Mouse (Mus musculus): ENCODE results near the gene Cactin.

The Cactin gene

DNA sequence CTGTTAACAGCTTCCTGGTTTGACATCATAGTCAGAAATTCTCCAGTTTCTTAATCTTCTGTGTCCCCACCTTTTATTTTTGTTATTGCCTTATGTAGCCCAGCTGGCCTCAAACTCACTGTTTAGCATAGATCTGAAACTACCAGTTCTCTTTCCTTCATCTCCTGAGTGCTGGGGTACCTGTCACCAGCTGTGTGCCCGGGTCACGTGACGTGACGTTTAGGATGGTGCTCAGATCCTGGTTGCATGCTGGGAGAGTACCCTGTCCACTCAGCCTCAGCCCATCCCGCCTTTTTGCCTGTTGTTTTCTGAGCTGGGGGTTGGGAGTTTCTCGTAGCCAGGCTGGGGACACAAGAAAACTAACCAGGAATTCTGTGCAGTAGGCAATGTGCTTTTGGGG is 23.7 kb upstream of the Cactin start:
- no peak for DNase-seq (ENCODE audit: extremely low spot score, low spot score)

DNA sequence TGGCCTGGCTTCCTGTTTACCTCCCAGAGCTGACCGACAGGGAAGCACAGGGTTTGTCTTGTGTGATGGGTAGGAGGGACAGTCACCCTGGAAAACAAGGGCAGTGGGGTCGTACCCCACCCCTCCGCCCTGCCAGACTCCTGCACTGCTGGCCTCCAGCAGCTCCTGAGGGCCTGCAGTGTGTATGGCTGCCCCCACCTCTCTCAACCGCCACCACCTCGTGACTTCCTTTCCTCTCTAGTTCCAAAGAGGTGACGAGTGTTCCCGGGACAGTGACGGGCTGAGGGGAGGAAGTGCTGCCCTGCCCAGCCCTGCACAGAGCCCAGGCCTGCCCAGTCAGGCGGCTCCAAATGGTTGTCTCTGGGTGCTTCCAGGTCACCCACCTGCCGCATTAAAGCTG is 23.1 kb upstream of the Cactin start:
- DNase-seq (ENCODE audit: extremely low spot score, low spot score) = no peak

GRCm38 (mm10) chr10:81298369-81299100 is 22.4 kb upstream of the Cactin start:
- no peak for DNase-seq (ENCODE audit: extremely low spot score, low spot score)

DNA sequence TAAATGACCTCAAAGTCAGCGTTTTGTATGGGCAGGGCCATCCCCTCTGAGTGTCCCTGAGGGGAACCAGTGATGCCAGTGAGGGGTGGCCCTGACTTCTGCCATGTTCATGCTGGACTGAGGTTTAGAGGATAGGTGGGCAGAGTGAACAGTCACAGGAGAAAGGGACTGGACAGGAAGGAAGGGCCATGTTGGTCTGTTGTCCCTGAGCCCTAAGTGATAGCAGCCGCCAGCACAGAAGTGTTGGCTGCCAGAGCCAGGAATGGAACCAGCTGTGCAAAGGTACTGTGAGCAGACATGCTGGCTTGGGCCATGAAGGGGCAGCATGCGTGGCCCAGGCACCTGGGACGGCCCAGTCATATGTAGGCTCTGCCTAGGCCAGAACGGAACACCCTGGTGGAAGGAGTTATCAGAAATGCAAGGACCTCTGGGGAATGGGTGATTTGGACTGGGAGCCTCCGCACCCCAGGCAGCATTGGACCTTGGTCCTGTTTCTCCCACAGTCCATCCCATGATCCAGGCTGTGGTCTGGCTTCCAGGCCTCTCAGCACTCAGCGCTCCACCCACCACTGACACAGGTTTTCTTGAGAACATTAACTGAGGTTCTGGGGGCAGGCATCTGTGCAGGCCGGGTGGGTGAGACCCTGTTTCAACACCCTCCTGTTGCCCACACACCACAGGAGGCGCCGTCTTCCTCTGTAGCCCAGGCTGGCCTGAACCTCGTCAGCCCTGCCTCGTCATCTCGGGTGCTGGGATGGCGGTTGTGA is 21.1 kb upstream of the Cactin start:
- DNase-seq (ENCODE audit: extremely low spot score, low spot score) = no peak

DNA sequence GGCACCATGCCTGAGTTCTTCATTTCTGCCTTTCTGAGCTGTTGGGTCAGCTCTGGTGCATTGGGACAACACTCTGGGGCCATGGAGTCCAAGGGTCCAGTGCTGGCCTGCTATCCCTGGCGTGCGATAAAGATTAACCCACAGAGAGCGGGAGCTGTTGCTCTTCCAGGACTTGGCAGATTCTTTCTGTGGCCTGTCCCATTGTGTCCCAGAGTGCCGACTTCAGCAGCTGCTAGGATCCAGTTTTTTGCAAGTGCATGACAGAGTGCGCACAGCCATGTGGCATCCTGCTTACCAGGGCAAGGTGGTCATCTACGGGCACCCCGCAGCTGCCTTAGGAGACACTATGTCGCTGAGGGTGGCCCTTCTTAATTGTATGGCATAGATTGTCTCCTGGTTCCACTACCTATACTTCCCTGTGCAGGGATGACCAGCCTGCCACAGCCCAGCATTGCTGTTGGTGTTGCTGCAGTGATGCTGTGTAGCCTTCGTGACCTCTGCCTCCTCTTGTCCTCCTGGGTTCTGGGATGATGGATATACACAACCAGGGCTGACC is 20.5 kb upstream of the Cactin start:
- DNase-seq (ENCODE audit: extremely low spot score, low spot score) = no peak

GRCm38 (mm10) chr10:81301321-81301720 is 19.6 kb upstream of the Cactin start:
- no peak for DNase-seq (ENCODE audit: extremely low spot score, low spot score)

- DNase-seq (ENCODE audit: extremely low spot score, low spot score) = no peak
Measured at GRCm38 (mm10) chr10:81302288-81302687, 18.6 kb upstream of the Cactin start.

- DNase-seq (ENCODE audit: extremely low spot score, low spot score) = no peak
Measured at GRCm38 (mm10) chr10:81302781-81303218, 18.1 kb upstream of the Cactin start.

DNA sequence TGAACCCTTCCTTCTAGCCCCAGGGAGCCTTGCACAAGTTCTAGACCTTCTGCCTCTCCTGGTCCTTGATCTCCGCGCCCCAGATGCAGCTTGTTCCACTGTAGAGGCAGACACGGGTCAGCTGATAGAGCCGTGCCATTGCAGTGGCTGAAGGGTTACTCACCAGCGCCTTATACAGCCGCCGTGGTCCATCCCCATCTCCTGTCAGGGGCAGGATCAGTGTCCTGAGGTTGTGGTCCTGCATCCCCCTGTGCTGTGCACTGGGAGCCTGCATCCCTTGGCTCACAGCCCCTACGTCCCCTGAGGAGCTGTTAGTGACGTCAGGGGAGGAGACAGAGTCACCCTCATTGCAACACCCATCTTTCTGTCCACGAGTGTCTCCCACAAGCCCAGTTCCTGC is 17.6 kb upstream of the Cactin start:
- DNase-seq (ENCODE audit: extremely low spot score, low spot score) = no peak

DNA sequence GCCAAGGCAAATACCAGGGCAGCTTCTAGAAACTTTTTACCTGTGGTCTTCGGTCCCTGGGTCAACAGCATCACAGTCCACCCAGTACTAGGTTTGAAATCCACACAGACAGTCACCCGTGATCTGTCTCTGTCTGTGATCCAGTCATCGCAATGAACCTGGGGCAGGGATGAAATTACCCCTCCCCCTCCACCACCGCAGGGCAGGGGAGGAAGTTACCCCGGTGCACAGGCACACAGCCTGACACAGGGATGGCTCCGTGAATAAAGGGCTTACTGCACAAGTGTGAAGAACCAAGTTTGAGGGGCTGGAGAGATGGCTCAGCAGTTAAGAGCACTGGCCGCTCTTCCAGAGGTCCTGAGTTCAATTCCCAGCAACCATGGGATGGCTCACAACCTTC is 17.1 kb upstream of the Cactin start:
- DNase-seq (ENCODE audit: extremely low spot score, low spot score) = no peak

DNA sequence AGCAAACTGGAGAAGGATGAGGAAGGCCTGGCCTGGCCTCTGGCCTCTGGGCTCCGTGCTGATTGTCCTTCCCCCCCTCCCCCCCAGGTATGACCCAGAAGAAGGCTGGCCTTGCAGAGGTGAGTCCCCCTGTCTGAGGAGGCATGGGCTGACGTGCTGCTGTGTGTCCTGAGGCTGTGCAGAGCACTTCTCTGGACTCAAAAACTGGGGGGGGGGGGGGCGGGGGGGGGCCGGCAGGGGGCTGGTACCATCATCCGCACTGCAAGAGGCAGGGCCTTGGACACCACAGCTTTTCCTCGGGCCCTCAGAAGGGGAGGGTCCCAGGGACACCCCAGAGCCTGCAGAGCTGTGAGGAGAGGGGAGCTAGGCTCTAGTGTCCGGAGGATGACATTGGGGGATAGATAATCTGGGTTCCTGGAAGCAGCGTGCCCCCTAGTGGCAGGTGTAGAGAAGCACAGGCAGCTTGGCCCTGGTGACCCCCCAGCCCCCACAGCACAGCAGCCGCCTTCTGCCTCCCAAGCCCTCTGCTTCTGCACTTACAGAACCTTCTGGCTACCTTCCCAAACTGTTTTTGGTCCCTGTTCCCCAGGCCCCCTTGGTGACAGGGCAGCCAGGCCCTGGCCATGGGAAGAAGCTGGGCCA is 16.2 kb upstream of the Cactin start:
- peak; percentile 55 for DNase-seq (ENCODE audit: extremely low spot score, low spot score)

- DNase-seq (ENCODE audit: extremely low spot score, low spot score) = no peak
Measured at GRCm38 (mm10) chr10:81305663-81306062, 15.2 kb upstream of the Cactin start.

- DNase-seq (ENCODE audit: extremely low spot score, low spot score) = no peak
Measured at GRCm38 (mm10) chr10:81306173-81306668, 14.7 kb upstream of the Cactin start.

- DNase-seq (ENCODE audit: extremely low spot score, low spot score) = no peak
Measured at GRCm38 (mm10) chr10:81306837-81307682, 13.8 kb upstream of the Cactin start.

GRCm38 (mm10) chr10:81309571-81309970 is 11.3 kb upstream of the Cactin start:
- DNase-seq (ENCODE audit: extremely low spot score, low spot score) = no peak

DNA sequence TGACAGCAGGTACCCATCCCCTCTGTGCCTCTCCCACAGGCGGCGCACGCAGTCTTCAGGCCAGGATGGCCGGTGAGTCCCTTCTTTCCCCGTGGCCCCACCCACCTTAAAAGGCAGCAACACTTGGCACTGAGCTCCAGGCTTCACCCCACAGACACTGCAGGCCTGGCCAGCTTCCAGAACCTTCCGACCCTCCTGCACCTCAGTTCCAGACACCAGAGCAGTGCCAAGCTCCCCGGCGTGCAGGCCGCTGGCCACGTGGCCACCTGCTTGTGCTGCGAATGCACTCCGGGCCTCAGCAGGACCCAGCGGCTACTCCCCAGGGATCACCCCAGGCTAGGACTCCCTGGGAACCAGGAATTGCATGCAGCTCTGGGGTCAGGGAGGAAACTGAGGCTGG is 7.3 kb upstream of the Cactin start:
- DNase-seq (ENCODE audit: extremely low spot score, low spot score) = no peak

- no peak for DNase-seq (ENCODE audit: extremely low spot score, low spot score)
Measured at GRCm38 (mm10) chr10:81314201-81314600, 6.7 kb upstream of the Cactin start.

- DNase-seq (ENCODE audit: extremely low spot score, low spot score) = no peak
Measured at GRCm38 (mm10) chr10:81315587-81315986, 5.3 kb upstream of the Cactin start.

GRCm38 (mm10) chr10:81316338-81317060 is 4.4 kb upstream of the Cactin start:
- DNase-seq (ENCODE audit: extremely low spot score, low spot score) = no peak

DNA sequence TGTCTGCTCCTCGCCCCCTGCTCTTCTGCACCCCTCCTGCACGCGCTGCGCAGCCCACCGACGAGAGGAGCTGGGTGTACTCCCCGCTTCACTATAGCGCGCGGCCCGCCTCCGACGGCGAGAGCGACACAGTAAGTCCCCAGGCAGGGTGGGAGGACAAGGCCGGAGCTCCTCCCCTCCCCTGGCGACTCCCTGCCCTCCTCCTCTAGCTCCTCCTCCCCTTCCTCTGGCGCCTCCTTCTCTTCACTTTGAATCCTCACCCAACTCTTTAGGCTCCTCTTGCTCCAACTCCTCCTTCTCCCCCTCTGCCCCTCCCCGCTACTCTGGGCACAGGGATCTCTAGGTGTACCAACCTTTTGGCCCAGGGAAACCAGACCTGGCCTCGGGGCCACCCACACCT is 3.6 kb upstream of the Cactin start:
- DNase-seq (ENCODE audit: extremely low spot score, low spot score) = no peak
